12 mouse cellular contexts compared by ENCODE assay signal in genomic region chr17:34607997-34608396, GRCm38 (mm10). TPM values are rescaled to one million over a fixed set of nuclear protein-coding genes. Genes with fewer than 3 reads are reported as not detected.
A peak's percentile ranks its signal among the peaks of the same experiment; 100 is the strongest.
DNase-seq lines count a peak whose midpoint lies in the region; ATAC-seq and TF ChIP-seq lines count a peak whose summit lies in the region.
"Had no signal": no experiment of that assay in that cellular context is flagged by ENCODE, and none has a peak within 500 bp of the region (broad histone marks: within the 10 kb centered on the region; RNA-seq: fewer than 3 reads in every experiment).

No protein-coding gene starts in this region.

- peak; percentile 60 to 65 for DNase-seq in cerebellum, postnatal 10 days
- DNase-seq in cerebellum, adult 9-11 months: no peak
- DNase-seq in kidney, adult 8-10 months: no peak
- no peak for DNase-seq in midbrain, postnatal 0 days (ENCODE audit: low spot score)
- DNase-seq in midbrain, embryonic 11.5 days (ENCODE audit: low spot score, missing footprints): no peak
- DNase-seq in adrenal gland, postnatal 10 days: no peak
- DNase-seq: right cerebral cortex, postnatal 4 days had no signal

- peaks cover 40% of the 10 kb centered on the region for H3K4me1 ChIP-seq in kidney, embryonic 15.5 days
- peaks cover 14% of the 10 kb centered on the region; the same call in 1 of the 2 replicates for H3K4me1 ChIP-seq in midbrain, postnatal 0 days (ENCODE audit: insufficient read depth, low read length)
- peaks cover 18% of the 10 kb centered on the region for H3K4me1 ChIP-seq in midbrain, embryonic 11.5 days (ENCODE audit: control insufficient read depth, insufficient read depth, low read length)
- peaks cover 28% of the 10 kb centered on the region for H3K4me1 ChIP-seq in small intestine, adult 2 months (ENCODE audit: control insufficient read depth, insufficient read depth, insufficient read length, low read length)

- H3K9ac ChIP-seq in kidney, embryonic 15.5 days: no peak overlapping the region
- H3K9ac ChIP-seq in midbrain, postnatal 0 days (replicated peaks; ENCODE audit: low read length, poor library complexity, severe bottlenecking): peak overlapping the region; percentile 42
- no peak overlapping the region for H3K9ac ChIP-seq in midbrain, embryonic 11.5 days (ENCODE audit: low read length)
- H3K9ac ChIP-seq: limb, embryonic 15.5 days had no signal

- 72% methylated on average over 7 of the region's 7 CpGs for WGBS in kidney, embryonic 15.5 days
- 86% methylated on average over 7 of the region's 7 CpGs for WGBS in midbrain, postnatal 0 days
- 92% methylated on average over 7 of the region's 7 CpGs for WGBS in midbrain, embryonic 11.5 days
- 30% methylated on average over 7 of the region's 7 CpGs for WGBS in small intestine, adult 2 months

- no peaks in the 10 kb centered on the region for H3K9me3 ChIP-seq in kidney, embryonic 15.5 days (replicated peaks)
- no peaks in the 10 kb centered on the region for H3K9me3 ChIP-seq in midbrain, postnatal 0 days (ENCODE audit: low read length)
- H3K9me3 ChIP-seq in midbrain, embryonic 11.5 days (ENCODE audit: control insufficient read depth, low read length): no peaks in the 10 kb centered on the region
- H3K9me3 ChIP-seq: G1E; limb, embryonic 15.5 days had no signal

- H3K4me2 ChIP-seq in kidney, embryonic 15.5 days: 0 out of 2 replicates have a peak overlapping the region, but pooled peaks have one; percentile 3
- no peak overlapping the region for H3K4me2 ChIP-seq in midbrain, postnatal 0 days (ENCODE audit: low read depth, low read length, poor library complexity, severe bottlenecking)
- no peak overlapping the region for H3K4me2 ChIP-seq in midbrain, embryonic 11.5 days
- H3K4me2 ChIP-seq: limb, embryonic 15.5 days had no signal

- H3K4me3 ChIP-seq in kidney, embryonic 15.5 days (replicated peaks): no peak overlapping the region
- no peak overlapping the region for H3K4me3 ChIP-seq in midbrain, postnatal 0 days (ENCODE audit: low read depth, low read length)
- no peak overlapping the region for H3K4me3 ChIP-seq in midbrain, embryonic 11.5 days (ENCODE audit: low read depth, low read length)
- no peak overlapping the region for H3K4me3 ChIP-seq in small intestine, adult 2 months (ENCODE audit: low read depth, low read length)

- peak overlapping the region; percentile 54 for H3K27ac ChIP-seq in kidney, embryonic 15.5 days
- no peak overlapping the region for H3K27ac ChIP-seq in midbrain, postnatal 0 days (ENCODE audit: low read depth, low read length)
- no peak overlapping the region for H3K27ac ChIP-seq in midbrain, embryonic 11.5 days (ENCODE audit: low read depth, low read length)
- H3K27ac ChIP-seq in small intestine, adult 2 months (ENCODE audit: insufficient read depth, low read depth, low read length): peak overlapping the region; percentile 14
- H3K27ac ChIP-seq: limb, embryonic 15.5 days had no signal

- no peak for TF ChIP-seq CTCF in midbrain, postnatal 0 days (IDR thresholded peaks at IDR 0.05)
- no peak for TF ChIP-seq CTCF in small intestine, adult 2 months (IDR thresholded peaks at IDR 0.05; ENCODE audit: extremely low read depth, insufficient read length, insufficient replicate concordance, low read depth, low read length)

- peaks cover 35% of the 10 kb centered on the region for H3K36me3 ChIP-seq in kidney, embryonic 15.5 days
- peaks cover 22% of the 10 kb centered on the region for H3K36me3 ChIP-seq in midbrain, postnatal 0 days (ENCODE audit: insufficient read depth, low read length)
- H3K36me3 ChIP-seq in midbrain, embryonic 11.5 days (ENCODE audit: control insufficient read depth, insufficient read depth, low read length): peaks cover 17% of the 10 kb centered on the region
- peaks cover 22% of the 10 kb centered on the region for H3K36me3 ChIP-seq in small intestine, adult 2 months (ENCODE audit: control insufficient read depth, insufficient read depth, low read length)

- TF ChIP-seq POLR2A in small intestine, adult 2 months (IDR thresholded peaks at IDR 0.05; ENCODE audit: low read depth, low read length): no peak

- H3K27me3 ChIP-seq in kidney, embryonic 15.5 days: no peaks in the 10 kb centered on the region
- no peaks in the 10 kb centered on the region for H3K27me3 ChIP-seq in midbrain, postnatal 0 days (ENCODE audit: insufficient read depth, low read length)
- no peaks in the 10 kb centered on the region for H3K27me3 ChIP-seq in midbrain, embryonic 11.5 days (ENCODE audit: control insufficient read depth, insufficient read depth, low read length)
- no peaks in the 10 kb centered on the region for H3K27me3 ChIP-seq in small intestine, adult 2 months (ENCODE audit: control insufficient read depth, insufficient read depth, low read length)
- H3K27me3 ChIP-seq: limb, embryonic 15.5 days had no signal

- ATAC-seq in kidney, embryonic 15.5 days (replicated peaks; ENCODE audit: low FRiP score): no peak
- ATAC-seq in midbrain, postnatal 0 days (ENCODE audit: low FRiP score): no peak
- no peak for ATAC-seq in midbrain, embryonic 11.5 days (ENCODE audit: low FRiP score)
- ATAC-seq: activated CD4-positive, CD25-positive, alpha-beta regulatory T cell, adult 4 months had no signal

RNA-seq across cellular contexts. Expression of gene Agpat1, which starts 3.9 kb away (rescaled TPM):
- polyA plus RNA-seq in kidney, embryonic 15.5 days (2015; fragmentation: Nextera tagmentation; extraction: Ambion mirVana): 60.8 and 72.2 TPM in 2 replicates
- 265 and 383 TPM in 2 replicates for total RNA-seq in midbrain, postnatal 0 days (2014; rRNA removed)
- 103 and 106 TPM in 2 replicates for polyA plus RNA-seq in midbrain, postnatal 0 days (2015; fragmentation: Nextera tagmentation; extraction: Ambion mirVana)
- polyA plus RNA-seq in midbrain, embryonic 11.5 days (2014; fragmentation: Nextera tagmentation; extraction: Ambion mirVana): 68.4 and 75.3 TPM in 2 replicates
- polyA plus RNA-seq in small intestine, adult 2 months (2012; rRNA removed): 210 and 330 TPM in 2 replicates
- total RNA-seq in adrenal gland, postnatal 10 days (2021): 10 to 100 TPM; 92.7 TPM

RNA-seq across cellular contexts. Expression of gene Rnf5, which starts 4.5 kb away (rescaled TPM):
- polyA plus RNA-seq in kidney, embryonic 15.5 days (2015; fragmentation: Nextera tagmentation; extraction: Ambion mirVana): 166 and 168 TPM in 2 replicates
- 57.6 and 59.0 TPM in 2 replicates for total RNA-seq in midbrain, postnatal 0 days (2014; rRNA removed)
- polyA plus RNA-seq in midbrain, postnatal 0 days (2015; fragmentation: Nextera tagmentation; extraction: Ambion mirVana): 236 and 242 TPM in 2 replicates
- polyA plus RNA-seq in midbrain, embryonic 11.5 days (2014; fragmentation: Nextera tagmentation; extraction: Ambion mirVana): 180 and 185 TPM in 2 replicates
- 66.7 and 147 TPM in 2 replicates for polyA plus RNA-seq in small intestine, adult 2 months (2012; rRNA removed)
- 10 to 100 TPM; 70.4 to 71.5 TPM for total RNA-seq in adrenal gland, postnatal 10 days (2021)

RNA-seq across cellular contexts. Expression of gene Egfl8, which starts 7.8 kb away (rescaled TPM):
- 3.5 and 4.4 TPM in 2 replicates for polyA plus RNA-seq in kidney, embryonic 15.5 days (2015; fragmentation: Nextera tagmentation; extraction: Ambion mirVana)
- total RNA-seq in midbrain, postnatal 0 days (2014; rRNA removed): 3.2 and 6.0 TPM in 2 replicates
- polyA plus RNA-seq in midbrain, postnatal 0 days (2015; fragmentation: Nextera tagmentation; extraction: Ambion mirVana): 4.9 and 5.0 TPM in 2 replicates
- polyA plus RNA-seq in midbrain, embryonic 11.5 days (2014; fragmentation: Nextera tagmentation; extraction: Ambion mirVana): 3.3 and 3.8 TPM in 2 replicates
- polyA plus RNA-seq in small intestine, adult 2 months (2012; rRNA removed): 1.8 and 2.3 TPM in 2 replicates
- 1 to 10 TPM; 6.1 to 9.9 TPM for total RNA-seq in adrenal gland, postnatal 10 days (2021)

RNA-seq across cellular contexts. Expression of gene Ager, which starts 10.3 kb away (rescaled TPM):
- 6.5 and 7.5 TPM in 2 replicates for polyA plus RNA-seq in kidney, embryonic 15.5 days (2015; fragmentation: Nextera tagmentation; extraction: Ambion mirVana)
- 1.7 and 2.1 TPM in 2 replicates for total RNA-seq in midbrain, postnatal 0 days (2014; rRNA removed)
- polyA plus RNA-seq in midbrain, postnatal 0 days (2015; fragmentation: Nextera tagmentation; extraction: Ambion mirVana): 1.6 and 2.0 TPM in 2 replicates
- 1.4 and 1.6 TPM in 2 replicates for polyA plus RNA-seq in midbrain, embryonic 11.5 days (2014; fragmentation: Nextera tagmentation; extraction: Ambion mirVana)
- polyA plus RNA-seq in small intestine, adult 2 months (2012; rRNA removed): 0.90 and 1.7 TPM in 2 replicates
- total RNA-seq in adrenal gland, postnatal 10 days (2021): 1 to 10 TPM; 2.0 to 4.3 TPM

RNA-seq across cellular contexts. Expression of gene Pbx2, which starts 16.9 kb away (rescaled TPM):
- 14.9 and 16.7 TPM in 2 replicates for polyA plus RNA-seq in kidney, embryonic 15.5 days (2015; fragmentation: Nextera tagmentation; extraction: Ambion mirVana)
- 84.8 and 95.6 TPM in 2 replicates for total RNA-seq in midbrain, postnatal 0 days (2014; rRNA removed)
- 9.5 and 9.6 TPM in 2 replicates for polyA plus RNA-seq in midbrain, postnatal 0 days (2015; fragmentation: Nextera tagmentation; extraction: Ambion mirVana)
- polyA plus RNA-seq in midbrain, embryonic 11.5 days (2014; fragmentation: Nextera tagmentation; extraction: Ambion mirVana): 17.3 and 20.1 TPM in 2 replicates
- 16.1 and 32.2 TPM in 2 replicates for polyA plus RNA-seq in small intestine, adult 2 months (2012; rRNA removed)
- total RNA-seq in adrenal gland, postnatal 10 days (2021): 10 to 100 TPM; 39.0 to 52.4 TPM

Comparison
In these comparisons a context has a peak if more than half of its experiments do, and no peak if none do; other contexts are left out.
1. DNase-seq: peak in cerebellum, postnatal 10 days (2 of 2); none in cerebellum, adult 9-11 months (single experiment), kidney, adult 8-10 months (0 of 2), midbrain, postnatal 0 days (single experiment), midbrain, embryonic 11.5 days (single experiment) and adrenal gland, postnatal 10 days (single experiment).
2. H3K27ac ChIP-seq: peak in kidney, embryonic 15.5 days (single experiment) and small intestine, adult 2 months (single experiment); none in midbrain, postnatal 0 days (single experiment) and midbrain, embryonic 11.5 days (single experiment).